Mouse (Mus musculus) testis, postnatal 10 days (tissue): ENCODE results near the gene Vmn1r119.
"Not testable (repeated sequence)": the region's sequence is repeated elsewhere in the genome, so short reads cannot be mapped to it uniquely, and the experiment has no call there.

Experiments used
- DNase-seq: peaks from one replicate; pipeline ENCODE4 v3.0.0; 2021; ENCODE audit warnings: low spot score

The Vmn1r119 gene

DNA sequence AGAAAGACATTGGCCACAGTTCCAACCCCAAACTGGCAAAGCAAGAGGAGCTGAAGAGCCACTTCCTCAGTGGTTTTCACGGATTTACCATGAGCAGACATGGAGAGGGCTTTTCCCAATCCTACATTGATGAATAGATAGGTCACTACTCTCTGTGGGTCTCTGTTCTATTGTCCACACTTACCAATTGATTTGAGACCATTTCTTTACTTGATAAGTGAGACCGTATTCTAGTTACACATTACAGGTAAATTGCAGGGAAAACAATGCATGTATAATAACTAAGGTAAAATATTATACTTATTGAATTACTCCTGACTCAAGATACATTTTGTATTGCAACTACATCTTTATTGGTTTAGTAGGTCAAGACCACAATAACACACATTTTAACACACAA lies at the start of gene Vmn1r119:
Gene Vmn1r119, minus strand, starts transcription at position 101 of the 400 bp plus-strand sequence.
- DNase-seq: not testable (repeated sequence)

- DNase-seq: not testable (repeated sequence)
These were observed 41.4 kb upstream of the Vmn1r119 start, which contains the start of gene Vmn1r120 for GRCm38 (mm10) chr7:21053684-21054083. Vmn1r120 (minus strand) TSS chr7:21053784.
